In the genomic region with DNA sequence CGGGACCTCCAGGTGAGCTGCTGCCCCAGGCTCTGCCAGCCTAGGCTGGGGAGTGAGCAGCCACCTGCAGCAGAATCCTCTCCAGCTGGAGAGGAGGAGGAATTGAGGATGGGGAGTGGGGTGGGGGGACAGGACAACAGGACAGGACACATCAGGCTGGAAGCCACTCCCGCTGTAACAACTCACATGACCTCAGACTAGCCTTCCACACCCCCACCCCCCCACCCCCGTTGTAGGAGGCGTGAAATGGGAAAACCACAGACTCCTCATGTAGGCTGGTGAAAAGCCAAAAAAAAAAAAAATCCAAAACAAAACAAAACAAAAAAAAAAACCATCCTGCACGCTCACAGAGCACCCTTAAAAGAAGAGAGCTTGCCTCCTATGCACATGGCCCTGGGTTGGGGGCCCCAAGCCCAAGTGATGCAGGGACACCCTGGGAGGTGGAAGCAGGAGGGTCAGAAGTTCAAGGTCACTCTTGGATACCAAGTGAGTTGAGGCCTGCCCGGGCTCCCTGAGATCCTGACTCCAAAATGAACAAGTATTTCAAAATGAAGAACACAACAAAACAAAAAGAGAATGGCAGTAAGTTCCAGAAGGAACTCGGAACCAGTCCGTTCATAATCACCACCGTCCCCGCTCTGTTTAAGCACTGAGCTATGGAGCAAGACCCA, we compare ENCODE assay signal across 8 mouse cellular contexts. TPM values are rescaled to one million over a fixed set of nuclear protein-coding genes. Genes with fewer than 3 reads are reported as not detected.
DNase-seq lines count a peak whose midpoint lies in the region; ATAC-seq and TF ChIP-seq lines count a peak whose summit lies in the region.

No protein-coding gene starts in this region.

- H3K4me1 ChIP-seq in heart, embryonic 12.5 days (replicated peaks): peaks cover 48% of the 10 kb centered on the region
- H3K4me1 ChIP-seq in heart, adult 2 months (ENCODE audit: control insufficient read depth, insufficient read depth, low read length): no peaks in the 10 kb centered on the region
- peaks cover 26% of the 10 kb centered on the region for H3K4me1 ChIP-seq in midbrain, embryonic 13.5 days (replicated peaks)
- H3K4me1 ChIP-seq in midbrain, embryonic 16.5 days (ENCODE audit: control insufficient read depth, insufficient read depth, low read length): peaks cover 8% of the 10 kb centered on the region
- peaks cover 58% of the 10 kb centered on the region for H3K4me1 ChIP-seq in embryonic facial prominence, embryonic 15.5 days
- peaks cover 16% of the 10 kb centered on the region for H3K4me1 ChIP-seq in lung, adult 2 months (ENCODE audit: control insufficient read depth, insufficient read depth, low read length)

- no peak for ATAC-seq in heart, embryonic 12.5 days (ENCODE audit: insufficient number of reproducible peaks, low FRiP score)
- no peak for ATAC-seq in midbrain, embryonic 13.5 days
- no peak for ATAC-seq in midbrain, embryonic 16.5 days
- no peak for ATAC-seq in embryonic facial prominence, embryonic 15.5 days (ENCODE audit: insufficient number of reproducible peaks, low FRiP score, low TSS enrichment, low read depth)
- no peak for ATAC-seq in megakaryocyte progenitor cell, adult 5-6 weeks (replicated peaks; ENCODE audit: poor library complexity)

- no peaks in the 10 kb centered on the region for H3K36me3 ChIP-seq in heart, embryonic 12.5 days
- H3K36me3 ChIP-seq in heart, adult 2 months (ENCODE audit: control insufficient read depth, insufficient read depth, low read length): no peaks in the 10 kb centered on the region
- no peaks in the 10 kb centered on the region for H3K36me3 ChIP-seq in midbrain, embryonic 13.5 days
- no peaks in the 10 kb centered on the region for H3K36me3 ChIP-seq in midbrain, embryonic 16.5 days (ENCODE audit: control insufficient read depth, insufficient read depth, low read length)
- no peaks in the 10 kb centered on the region for H3K36me3 ChIP-seq in embryonic facial prominence, embryonic 15.5 days

- no peak overlapping the region for H3K4me3 ChIP-seq in heart, embryonic 12.5 days
- H3K4me3 ChIP-seq in heart, adult 2 months: no peak overlapping the region
- H3K4me3 ChIP-seq in midbrain, embryonic 13.5 days (replicated peaks): no peak overlapping the region
- H3K4me3 ChIP-seq in midbrain, embryonic 16.5 days (ENCODE audit: low read depth, low read length): no peak overlapping the region
- no peak overlapping the region for H3K4me3 ChIP-seq in embryonic facial prominence, embryonic 15.5 days (replicated peaks)
- H3K4me3 ChIP-seq in lung, adult 2 months (replicated peaks; ENCODE audit: extremely low read depth, low read depth, low read length): no peak overlapping the region

- 0 out of 2 replicates have a peak overlapping the region, but pooled peaks have one; percentile 43 for H3K27ac ChIP-seq in heart, embryonic 12.5 days (ENCODE audit: poor library complexity, severe bottlenecking)
- H3K27ac ChIP-seq in heart, adult 2 months: no peak overlapping the region
- H3K27ac ChIP-seq in midbrain, embryonic 13.5 days: 0 out of 2 replicates have a peak overlapping the region, but pooled peaks have one; percentile 19
- H3K27ac ChIP-seq in midbrain, embryonic 16.5 days (ENCODE audit: low read length): no peak overlapping the region
- H3K27ac ChIP-seq in embryonic facial prominence, embryonic 15.5 days (replicated peaks): peak overlapping the region; percentile 83

- no peak for TF ChIP-seq EP300 in heart, adult 2 months (IDR thresholded peaks at IDR 0.05; ENCODE audit: insufficient read depth, low read depth, low read length)

- TF ChIP-seq POLR2A in heart, adult 2 months (IDR thresholded peaks at IDR 0.05; ENCODE audit: insufficient read depth, low read depth, low read length): no peak
- TF ChIP-seq POLR2A in lung, adult 2 months (IDR thresholded peaks at IDR 0.05; ENCODE audit: borderline replicate concordance, extremely low read depth, low read depth, low read length): no peak

- no peaks in the 10 kb centered on the region for H3K27me3 ChIP-seq in heart, embryonic 12.5 days (replicated peaks)
- no peaks in the 10 kb centered on the region for H3K27me3 ChIP-seq in heart, adult 2 months (ENCODE audit: control insufficient read depth, insufficient read depth, low read length)
- H3K27me3 ChIP-seq in midbrain, embryonic 13.5 days: peaks cover 4% of the 10 kb centered on the region; the same call in 1 of the 2 replicates
- H3K27me3 ChIP-seq in midbrain, embryonic 16.5 days (ENCODE audit: control insufficient read depth, insufficient read depth, low read depth, low read length): no peaks in the 10 kb centered on the region; the same call in 1 of the 2 replicates
- H3K27me3 ChIP-seq in embryonic facial prominence, embryonic 15.5 days: no peaks in the 10 kb centered on the region

- intact Hi-C loops in heart, adult 2 months (cut with DNase I): no loop called here

- no peak for DNase-seq in heart, adult 2 months
- DNase-seq in testis, postnatal 10 days (ENCODE audit: low spot score): no peak
- no peak for DNase-seq in lung, adult 2 months

- peak overlapping the region; percentile 54; the same call in 1 of the 2 replicates for H3K4me2 ChIP-seq in heart, embryonic 12.5 days
- no peak overlapping the region for H3K4me2 ChIP-seq in midbrain, embryonic 13.5 days (replicated peaks)
- no peak overlapping the region for H3K4me2 ChIP-seq in midbrain, embryonic 16.5 days (ENCODE audit: low read length)
- peak overlapping the region; percentile 35 for H3K4me2 ChIP-seq in embryonic facial prominence, embryonic 15.5 days (replicated peaks)

- H3K79me2 ChIP-seq in heart, adult 2 months (replicated peaks; ENCODE audit: control insufficient read depth, insufficient read depth, low read length): no peaks in the 10 kb centered on the region

- H3K9me3 ChIP-seq in heart, embryonic 12.5 days (replicated peaks): no peaks in the 10 kb centered on the region
- no peaks in the 10 kb centered on the region for H3K9me3 ChIP-seq in midbrain, embryonic 13.5 days
- H3K9me3 ChIP-seq in midbrain, embryonic 16.5 days (replicated peaks; ENCODE audit: control insufficient read depth, low read length, poor library complexity, severe bottlenecking): no peaks in the 10 kb centered on the region
- no peaks in the 10 kb centered on the region for H3K9me3 ChIP-seq in embryonic facial prominence, embryonic 15.5 days (replicated peaks)

- H3K9ac ChIP-seq in heart, embryonic 12.5 days: no peak overlapping the region
- H3K9ac ChIP-seq in heart, adult 2 months (ENCODE audit: low read depth, low read length): no peak overlapping the region
- H3K9ac ChIP-seq in midbrain, embryonic 13.5 days (replicated peaks): 0 out of 2 replicates have a peak overlapping the region, but pooled peaks have one; percentile 36
- H3K9ac ChIP-seq in midbrain, embryonic 16.5 days (ENCODE audit: low read depth, low read length): no peak overlapping the region
- no peak overlapping the region for H3K9ac ChIP-seq in embryonic facial prominence, embryonic 15.5 days

- WGBS in heart, embryonic 12.5 days: 65% methylated on average over 10 of the region's 10 CpGs
- 81% methylated on average over 10 of the region's 10 CpGs for WGBS in heart, adult 2 months
- WGBS in midbrain, embryonic 13.5 days: 70% methylated on average over 10 of the region's 10 CpGs
- 69% methylated on average over 10 of the region's 10 CpGs for WGBS in midbrain, embryonic 16.5 days
- 31% methylated on average over 10 of the region's 10 CpGs for WGBS in embryonic facial prominence, embryonic 15.5 days
- 73% methylated on average over 10 of the region's 10 CpGs for WGBS in lung, adult 2 months

- TF ChIP-seq CTCF in heart, adult 2 months (IDR thresholded peaks at IDR 0.05): no peak
- TF ChIP-seq CTCF in lung, adult 2 months (IDR thresholded peaks at IDR 0.05; ENCODE audit: insufficient read depth, low read length): no peak

RNA-seq across cellular contexts. Expression of a gene that starts 10.8 kb away (rescaled TPM):
- 4.3 and 5.8 TPM in 2 replicates for polyA plus RNA-seq in heart, embryonic 12.5 days (2016; fragmentation: Nextera tagmentation; extraction: Ambion mirVana)
- 10 to 100 TPM; 15.0 to 16.9 TPM for total RNA-seq in heart, adult 2 months (2021)
- 35.0 and 35.9 TPM in 2 replicates for polyA plus RNA-seq in heart, adult 2 months (2012; rRNA removed)
- polyA plus RNA-seq in midbrain, embryonic 13.5 days (2015; fragmentation: Nextera tagmentation; extraction: Ambion mirVana): 2.4 and 3.1 TPM in 2 replicates
- 2.9 and 3.7 TPM in 2 replicates for polyA plus RNA-seq in midbrain, embryonic 16.5 days (2015; fragmentation: Nextera tagmentation; extraction: Ambion mirVana)
- polyA plus RNA-seq in embryonic facial prominence, embryonic 15.5 days (2015; fragmentation: Nextera tagmentation; extraction: Ambion mirVana): 5.6 and 7.3 TPM in 2 replicates
- total RNA-seq in megakaryocyte progenitor cell, adult 5-6 weeks (2015): 130 and 135 TPM in 2 replicates
- 63.3 and 68.7 TPM in 2 replicates for total RNA-seq in megakaryocyte progenitor cell, adult 5-6 weeks (2017)
- polyA plus RNA-seq in lung, adult 2 months (2012; rRNA removed): 48.2 and 55.8 TPM in 2 replicates

RNA-seq across cellular contexts. Expression of a gene that starts 17.5 kb away (rescaled TPM):
- 3.1 and 4.4 TPM in 2 replicates for polyA plus RNA-seq in heart, embryonic 12.5 days (2016; fragmentation: Nextera tagmentation; extraction: Ambion mirVana)
- 1 to 10 TPM; 4.6 to 6.2 TPM for total RNA-seq in heart, adult 2 months (2021)
- 3.4 and 6.7 TPM in 2 replicates for polyA plus RNA-seq in heart, adult 2 months (2012; rRNA removed)
- polyA plus RNA-seq in midbrain, embryonic 13.5 days (2015; fragmentation: Nextera tagmentation; extraction: Ambion mirVana): 0.68 and 1.3 TPM in 2 replicates
- 0.70 and 0.73 TPM in 2 replicates for polyA plus RNA-seq in midbrain, embryonic 16.5 days (2015; fragmentation: Nextera tagmentation; extraction: Ambion mirVana)
- 5.3 TPM in 2 replicates for polyA plus RNA-seq in embryonic facial prominence, embryonic 15.5 days (2015; fragmentation: Nextera tagmentation; extraction: Ambion mirVana)
- total RNA-seq in megakaryocyte progenitor cell, adult 5-6 weeks (2015): 3.4 and 3.6 TPM in 2 replicates
- total RNA-seq in megakaryocyte progenitor cell, adult 5-6 weeks (2017): 5.3 and 6.2 TPM in 2 replicates
- polyA plus RNA-seq in lung, adult 2 months (2012; rRNA removed): 22.0 and 22.5 TPM in 2 replicates

Comparison
In these comparisons a context has a peak if more than half of its experiments do, and no peak if none do; other contexts are left out.
1. H3K27ac ChIP-seq: peak in heart, embryonic 12.5 days (single experiment), midbrain, embryonic 13.5 days (single experiment) and embryonic facial prominence, embryonic 15.5 days (single experiment); none in heart, adult 2 months (single experiment) and midbrain, embryonic 16.5 days (single experiment).
2. H3K4me2 ChIP-seq: peak in heart, embryonic 12.5 days (single experiment) and embryonic facial prominence, embryonic 15.5 days (single experiment); none in midbrain, embryonic 13.5 days (single experiment) and midbrain, embryonic 16.5 days (single experiment).